Mouse (Mus musculus): ENCODE results near the gene Bloc1s3. TPM values are rescaled to one million over a fixed set of nuclear protein-coding genes. Genes with fewer than 3 reads are reported as not detected.

The Bloc1s3 gene
- polyA plus RNA-seq, 1 experiment, result 11.0 TPM

DNA sequence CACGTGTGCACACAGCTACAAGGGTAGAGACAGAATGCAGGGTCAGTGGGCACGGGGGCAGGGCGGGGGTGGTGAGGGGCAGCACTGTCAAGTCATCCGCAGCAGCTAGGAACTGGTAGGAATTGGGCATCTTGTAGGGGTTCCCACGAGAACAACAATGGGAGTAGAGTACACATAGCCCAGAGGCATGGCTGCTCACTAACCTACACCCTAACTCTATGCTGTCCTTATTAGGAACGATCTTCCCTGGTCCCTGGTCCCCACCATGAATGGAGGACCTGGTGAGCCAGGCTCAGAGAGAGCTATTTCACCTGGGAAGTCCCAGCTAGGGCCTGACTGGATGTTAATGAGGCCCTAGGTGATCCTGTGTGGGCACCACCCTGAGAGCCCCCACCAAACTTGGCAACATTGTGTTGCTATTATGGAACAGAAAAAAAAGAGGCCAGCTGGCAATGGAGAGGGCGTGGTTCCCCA, 33.6 kb upstream of the Bloc1s3 start:
- Histone ChIP-seq H3K4me3 (ENCODE audit: insufficient read depth, low read length) (no peak overlapping the region), H3K27ac (ENCODE audit: insufficient read depth, low read depth, low read length) (no peak overlapping the region), H3K4me1 (ENCODE audit: control insufficient read depth, insufficient read depth, low read length) (no peaks in the 10 kb centered on the region)
- TF ChIP-seq CTCF (IDR thresholded peaks at IDR 0.05; ENCODE audit: low read depth, low read length) (no peak), POLR2A (IDR thresholded peaks at IDR 0.05; ENCODE audit: borderline replicate concordance, low read depth, low read length) (no peak)

DNA sequence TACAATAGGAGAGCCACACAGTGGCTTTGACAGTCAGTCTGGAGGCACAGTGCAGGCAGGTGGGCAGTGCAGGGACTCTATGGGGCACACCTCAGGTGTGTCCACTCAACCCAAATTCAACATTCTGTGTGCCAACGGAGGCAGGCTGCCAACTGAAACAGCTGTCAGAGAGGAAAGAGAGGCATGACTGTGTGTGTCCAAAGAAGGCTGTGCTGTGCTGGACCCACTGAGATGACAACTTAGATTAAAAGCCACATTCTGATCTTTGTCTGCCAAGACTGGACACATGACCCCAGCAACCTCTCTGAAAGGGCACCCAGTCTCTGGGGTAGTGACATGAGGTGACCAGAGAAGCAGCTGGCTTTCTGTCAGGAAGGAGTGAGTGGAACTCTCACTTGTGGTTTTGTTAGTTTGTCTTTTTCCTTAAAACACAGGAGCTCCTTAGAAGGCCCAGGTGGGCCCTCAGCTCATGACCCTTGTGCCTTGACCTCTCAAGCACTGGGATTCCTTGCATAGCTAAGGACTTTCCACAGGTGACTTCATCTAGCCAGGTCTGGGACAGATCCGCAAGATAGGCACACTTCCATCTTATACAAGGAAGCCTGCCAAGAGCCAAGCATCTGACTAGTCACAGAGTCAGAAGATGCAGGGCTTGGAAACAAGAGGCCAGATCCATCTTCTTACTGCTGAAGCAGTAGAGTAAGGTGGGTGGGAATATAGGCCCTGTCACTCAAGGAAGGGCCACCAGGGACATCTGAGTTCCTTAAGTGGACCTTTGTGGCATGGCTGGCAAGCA, 32.8 kb upstream of the Bloc1s3 start:
- Histone ChIP-seq H3K27ac (ENCODE audit: insufficient read depth, low read depth, low read length) (no peak overlapping the region), H3K4me1 (ENCODE audit: control insufficient read depth, insufficient read depth, low read length) (no peaks in the 10 kb centered on the region)
- TF ChIP-seq POLR2A (IDR thresholded peaks at IDR 0.05; ENCODE audit: borderline replicate concordance, low read depth, low read length), result no peak
- no peak for TF ChIP-seq CTCF (IDR thresholded peaks at IDR 0.05; ENCODE audit: low read depth, low read length)

DNA sequence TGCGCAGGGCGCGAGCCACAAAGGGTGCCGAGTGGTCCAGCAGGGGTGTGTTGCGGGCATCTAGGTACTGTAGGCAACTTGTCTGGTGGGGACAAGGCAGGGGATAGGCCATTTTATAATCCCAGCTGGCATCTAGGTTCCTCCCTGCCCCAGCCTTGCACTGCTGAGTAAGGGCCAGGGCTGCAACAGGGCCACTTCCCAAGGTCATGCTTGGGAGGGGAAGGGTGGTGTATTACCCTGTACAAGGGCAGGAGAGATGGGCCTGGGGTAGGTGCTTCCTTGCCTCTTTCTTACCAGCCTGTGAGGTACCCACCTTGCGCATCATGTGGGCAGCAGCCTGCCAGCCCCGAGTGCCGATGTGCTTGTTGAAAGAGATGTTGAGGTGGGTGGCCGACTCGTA, 26.5 kb upstream of the Bloc1s3 start:
- Histone ChIP-seq H3K4me1 (ENCODE audit: control insufficient read depth, insufficient read depth, low read length) (no peaks in the 10 kb centered on the region), H3K27ac (ENCODE audit: insufficient read depth, low read depth, low read length) (no peak overlapping the region), H3K4me3 (ENCODE audit: insufficient read depth, low read length) (no peak overlapping the region)
- no peak for TF ChIP-seq CTCF (IDR thresholded peaks at IDR 0.05; ENCODE audit: low read depth, low read length)

More for the DNA sequence above, 32.8 kb upstream of the Bloc1s3 start:
- H3K4me3 ChIP-seq (ENCODE audit: insufficient read depth, low read length), result no peak overlapping the region

DNA sequence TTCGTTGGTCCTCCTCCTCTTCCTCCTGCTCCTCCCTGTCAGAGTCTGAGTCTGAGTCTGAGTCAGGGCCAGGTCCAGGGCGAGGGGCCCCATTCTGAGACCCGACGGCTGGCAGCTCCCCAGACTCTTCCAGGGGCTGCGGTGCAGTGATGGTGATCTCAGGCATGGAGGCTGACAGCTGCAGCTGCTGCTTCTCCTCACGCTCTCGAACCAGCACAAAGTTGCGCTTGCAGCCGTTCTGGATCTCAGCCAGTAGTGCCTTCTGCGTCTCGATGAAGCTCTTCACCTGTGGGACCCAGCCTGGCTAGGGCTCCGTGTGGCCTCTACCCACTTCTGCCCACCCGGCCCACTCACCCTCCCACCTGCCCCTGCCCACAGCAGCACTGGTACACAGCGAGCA, 24.1 kb upstream of the Bloc1s3 start:
- Histone ChIP-seq H3K4me3 (ENCODE audit: insufficient read depth, low read length) (no peak overlapping the region), H3K27ac (ENCODE audit: insufficient read depth, low read depth, low read length) (no peak overlapping the region), H3K4me1 (ENCODE audit: control insufficient read depth, insufficient read depth, low read length) (no peaks in the 10 kb centered on the region)
- TF ChIP-seq POLR2A (IDR thresholded peaks at IDR 0.05; ENCODE audit: borderline replicate concordance, low read depth, low read length) (no peak), CTCF (IDR thresholded peaks at IDR 0.05; ENCODE audit: low read depth, low read length) (no peak)

DNA sequence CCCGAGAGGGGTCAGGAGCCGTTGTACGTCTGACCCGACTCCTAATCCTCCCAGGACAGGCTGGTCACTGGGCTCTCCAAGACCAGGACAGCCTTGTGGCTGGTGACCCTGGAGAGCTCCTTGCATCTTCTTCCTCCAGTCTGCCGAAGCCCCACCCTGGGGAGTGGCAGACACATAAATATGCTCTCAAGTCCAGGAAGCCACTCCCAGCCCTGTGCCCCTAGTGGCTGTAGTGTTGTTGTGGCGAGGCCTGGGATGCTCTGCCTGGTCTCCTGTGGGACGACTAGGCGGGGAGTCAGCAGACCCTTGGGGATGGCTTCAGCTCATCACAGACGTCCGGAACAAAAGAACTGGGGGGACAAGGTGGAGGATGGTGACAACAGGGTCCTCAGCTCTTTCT, 22.9 kb upstream of the Bloc1s3 start:
- TF ChIP-seq POLR2A (IDR thresholded peaks at IDR 0.05; ENCODE audit: borderline replicate concordance, low read depth, low read length) (no peak), CTCF (IDR thresholded peaks at IDR 0.05; ENCODE audit: low read depth, low read length) (no peak)
- Histone ChIP-seq H3K4me1 (ENCODE audit: control insufficient read depth, insufficient read depth, low read length) (no peaks in the 10 kb centered on the region), H3K4me3 (ENCODE audit: insufficient read depth, low read length) (no peak overlapping the region), H3K27ac (ENCODE audit: insufficient read depth, low read depth, low read length) (no peak overlapping the region)

DNA sequence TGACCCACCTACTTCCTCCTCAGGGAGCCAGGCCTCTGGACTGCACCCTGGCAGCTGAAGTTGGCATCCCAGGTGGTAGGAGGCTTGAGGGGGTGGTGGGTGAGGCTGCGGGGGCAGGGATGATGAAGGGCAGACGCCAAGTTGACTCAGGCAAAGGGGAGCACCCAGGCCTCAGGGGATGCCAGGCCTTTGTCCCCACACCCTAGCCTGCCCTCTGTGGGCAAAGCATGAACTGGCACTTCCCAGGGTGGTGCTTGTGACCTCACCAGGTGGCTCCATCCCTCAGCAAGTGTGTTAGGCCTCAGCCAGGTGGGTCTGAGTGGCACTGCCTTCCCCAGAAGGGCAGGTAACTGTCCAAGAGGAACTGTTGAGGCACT, 16.9 kb upstream of the Bloc1s3 start:
- Histone ChIP-seq H3K27ac (ENCODE audit: insufficient read depth, low read depth, low read length) (no peak overlapping the region), H3K4me3 (ENCODE audit: insufficient read depth, low read length) (no peak overlapping the region), H3K4me1 (ENCODE audit: control insufficient read depth, insufficient read depth, low read length) (peaks cover 2% of the 10 kb centered on the region; the same call in 1 of the 2 replicates)
- TF ChIP-seq POLR2A (IDR thresholded peaks at IDR 0.05; ENCODE audit: borderline replicate concordance, low read depth, low read length) (no peak), CTCF (IDR thresholded peaks at IDR 0.05; ENCODE audit: low read depth, low read length) (0 out of 2 replicates have a peak, but pooled peaks have one; percentile 13)

DNA sequence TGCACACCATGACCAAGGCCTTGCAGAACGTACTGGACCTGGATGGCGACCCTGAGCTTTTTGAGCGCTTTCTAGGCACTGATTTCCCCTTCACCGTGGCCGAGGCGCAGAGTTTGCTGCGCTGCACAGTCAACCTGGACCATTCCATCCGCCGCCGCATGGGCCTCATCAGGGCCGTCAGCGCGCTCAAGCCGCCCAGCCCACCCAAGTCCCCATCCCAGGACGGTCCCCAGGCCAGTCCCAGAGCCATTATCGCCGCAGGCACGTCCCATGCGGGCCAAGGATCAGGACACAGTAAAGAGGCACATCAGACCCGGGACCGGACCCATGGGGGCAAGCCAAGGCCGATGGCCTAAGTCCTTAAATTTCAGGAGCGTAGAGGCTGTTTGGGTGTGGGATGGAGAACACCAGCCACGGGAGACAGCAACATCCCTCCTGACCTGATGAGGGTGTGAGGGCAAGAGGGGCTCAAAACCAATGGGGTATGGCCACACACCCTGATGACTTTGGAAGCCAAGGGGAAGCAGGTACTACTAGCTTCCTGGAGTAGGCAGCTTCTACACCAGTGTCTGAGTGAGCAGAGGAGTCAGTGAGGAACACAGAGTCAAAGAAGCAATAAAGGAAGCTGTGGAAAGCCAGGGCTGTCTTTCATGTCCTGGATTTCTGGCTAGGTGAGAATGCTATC, 16.4 kb upstream of the Bloc1s3 start:
- no peak overlapping the region for H3K27ac ChIP-seq (ENCODE audit: insufficient read depth, low read depth, low read length)
- TF ChIP-seq POLR2A (IDR thresholded peaks at IDR 0.05; ENCODE audit: borderline replicate concordance, low read depth, low read length) (no peak), CTCF (IDR thresholded peaks at IDR 0.05; ENCODE audit: low read depth, low read length) (no peak)
- H3K4me1 ChIP-seq (ENCODE audit: control insufficient read depth, insufficient read depth, low read length), result peaks cover 2% of the 10 kb centered on the region; the same call in 1 of the 2 replicates
- H3K4me3 ChIP-seq (ENCODE audit: insufficient read depth, low read length), result no peak overlapping the region

DNA sequence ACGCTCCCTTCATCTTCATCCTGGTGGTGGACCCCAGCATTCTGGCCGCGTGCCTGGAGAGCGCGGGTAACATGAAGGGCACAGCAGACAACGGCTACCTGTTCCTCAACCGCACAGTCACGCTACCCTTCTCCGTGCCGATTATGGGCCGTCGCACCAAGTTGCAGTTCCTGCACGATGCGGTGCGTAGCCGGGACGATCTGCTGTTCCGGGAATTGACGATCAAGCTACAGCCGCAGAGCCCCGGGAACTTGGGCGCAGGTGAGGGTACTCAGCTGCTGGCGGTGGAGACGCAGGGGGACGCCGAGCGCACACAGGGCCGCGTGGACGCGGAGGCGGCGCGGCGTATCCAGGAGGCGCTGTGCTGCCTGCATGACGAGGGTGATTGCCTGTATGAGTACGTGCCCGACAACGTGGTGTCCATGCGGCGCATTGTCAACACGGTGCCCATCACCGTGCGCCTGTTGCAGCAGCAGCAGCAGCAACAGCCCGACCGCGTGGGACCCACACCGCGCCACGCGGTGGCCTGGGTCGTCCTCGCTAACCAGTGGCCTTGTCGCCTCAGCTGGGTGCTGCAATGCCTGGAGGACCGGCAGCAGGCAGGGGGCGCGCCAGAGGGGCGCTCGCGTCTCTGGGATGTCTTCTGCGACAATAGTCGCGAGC, 15.7 kb upstream of the Bloc1s3 start:
- no peak overlapping the region for H3K27ac ChIP-seq (ENCODE audit: insufficient read depth, low read depth, low read length)
- peaks cover 2% of the 10 kb centered on the region; the same call in 1 of the 2 replicates for H3K4me1 ChIP-seq (ENCODE audit: control insufficient read depth, insufficient read depth, low read length)
- TF ChIP-seq POLR2A (IDR thresholded peaks at IDR 0.05; ENCODE audit: borderline replicate concordance, low read depth, low read length) (no peak), CTCF (IDR thresholded peaks at IDR 0.05; ENCODE audit: low read depth, low read length) (peak; percentile 29; the same call in 1 of the 2 replicates)
- peak overlapping the region; percentile 39 for H3K4me3 ChIP-seq (ENCODE audit: insufficient read depth, low read length)

DNA sequence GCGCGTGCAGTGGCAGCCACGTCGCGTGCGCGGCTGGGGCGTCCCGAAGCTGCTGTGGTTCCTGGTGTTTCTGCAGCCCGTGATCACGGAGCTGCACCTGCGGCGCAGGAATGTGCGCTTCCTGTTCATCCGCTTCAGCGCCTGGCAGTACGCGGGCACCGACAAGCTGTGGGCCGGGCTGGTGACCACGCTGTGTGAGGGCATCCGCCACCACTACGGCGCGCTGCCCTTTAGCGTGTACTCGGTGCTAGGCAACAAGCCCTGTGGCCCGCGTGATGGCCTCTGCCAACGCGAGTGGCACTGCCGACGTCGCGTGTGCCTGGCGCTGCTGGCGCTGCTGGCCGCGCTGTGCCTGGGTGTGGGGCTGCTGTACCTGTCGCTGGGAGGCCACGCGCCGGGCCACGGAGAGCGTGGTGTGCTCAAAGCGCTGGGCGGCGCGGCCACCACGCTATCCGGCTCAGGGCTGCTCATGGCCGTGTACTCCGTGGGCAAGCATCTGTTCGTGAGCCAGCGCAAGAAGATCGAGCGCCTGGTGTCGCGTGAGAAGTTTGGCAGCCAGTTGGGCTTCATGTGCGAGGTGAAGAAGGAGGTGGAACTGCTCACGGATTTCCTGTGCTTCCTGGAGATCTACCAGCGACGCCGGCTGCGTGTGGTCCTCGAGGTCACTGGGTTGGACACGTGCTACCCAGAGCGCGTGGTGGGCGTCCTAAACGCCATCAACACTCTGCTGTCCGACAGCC, 15.0 kb upstream of the Bloc1s3 start:
- peaks cover 6% of the 10 kb centered on the region for H3K4me1 ChIP-seq (ENCODE audit: control insufficient read depth, insufficient read depth, low read length)
- no peak for TF ChIP-seq CTCF (IDR thresholded peaks at IDR 0.05; ENCODE audit: low read depth, low read length)
- no peak for TF ChIP-seq POLR2A (IDR thresholded peaks at IDR 0.05; ENCODE audit: borderline replicate concordance, low read depth, low read length)
- H3K4me3 ChIP-seq (ENCODE audit: insufficient read depth, low read length), result peak overlapping the region; percentile 39
- no peak overlapping the region for H3K27ac ChIP-seq (ENCODE audit: insufficient read depth, low read depth, low read length)

Data from bone marrow macrophage, adult 2 months (primary cell).